Mouse (Mus musculus): Measurements from ENCODE around the gene Cacnb4. TPM values are rescaled to one million over a fixed set of nuclear protein-coding genes. Genes with fewer than 3 reads are reported as not detected.

The Cacnb4 gene
- polyA plus RNA-seq (2012; ENCODE audit: low replicate concordance), result not detected in 2 replicates

DNA sequence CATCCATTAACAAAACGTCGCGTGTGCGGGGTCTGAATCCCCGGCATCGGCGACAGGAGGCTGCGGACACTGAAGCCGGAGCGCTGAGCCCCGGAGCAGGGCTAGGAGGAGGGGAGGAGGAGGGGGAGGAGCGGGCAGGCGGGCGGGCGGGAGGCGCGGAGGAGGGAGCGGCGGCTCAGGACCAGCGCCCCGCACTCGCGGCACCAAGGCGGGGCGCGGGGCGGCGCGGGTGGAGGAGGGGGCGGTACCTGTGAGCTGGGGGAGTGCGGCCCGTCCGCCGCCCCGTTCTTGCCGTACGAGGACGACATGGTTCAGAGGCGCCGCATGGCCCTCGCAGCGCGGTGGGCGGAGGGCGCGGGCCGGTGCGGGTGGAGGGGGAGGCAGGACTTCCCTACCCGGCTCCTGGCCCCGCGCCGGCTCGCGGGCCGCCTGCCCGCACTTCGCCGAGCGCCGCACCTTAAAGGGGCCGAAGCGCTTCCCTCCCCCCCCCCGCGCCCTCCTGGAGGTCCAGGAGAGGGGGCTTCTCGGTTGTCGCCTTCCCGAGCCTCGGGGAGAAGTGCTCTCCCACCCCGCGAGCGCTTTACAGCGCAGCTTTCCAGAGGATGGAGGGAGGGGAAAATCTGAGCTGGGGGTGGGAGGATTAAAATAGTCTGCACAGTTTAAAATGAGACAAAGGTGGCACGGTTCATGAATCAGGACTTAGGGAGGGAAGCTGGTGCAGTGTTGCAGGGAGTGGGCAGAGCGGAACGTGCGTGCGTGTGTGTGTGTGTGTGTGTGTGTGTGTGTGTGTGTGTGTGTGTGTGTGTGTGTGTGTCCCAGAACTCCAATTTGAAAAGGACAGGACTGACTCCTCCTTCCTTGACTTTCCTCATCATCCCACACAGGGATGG, at the start of gene Cacnb4:
Cacnb4 (minus strand) TSS at position 809 of the 890 bp plus-strand sequence.

DNA sequence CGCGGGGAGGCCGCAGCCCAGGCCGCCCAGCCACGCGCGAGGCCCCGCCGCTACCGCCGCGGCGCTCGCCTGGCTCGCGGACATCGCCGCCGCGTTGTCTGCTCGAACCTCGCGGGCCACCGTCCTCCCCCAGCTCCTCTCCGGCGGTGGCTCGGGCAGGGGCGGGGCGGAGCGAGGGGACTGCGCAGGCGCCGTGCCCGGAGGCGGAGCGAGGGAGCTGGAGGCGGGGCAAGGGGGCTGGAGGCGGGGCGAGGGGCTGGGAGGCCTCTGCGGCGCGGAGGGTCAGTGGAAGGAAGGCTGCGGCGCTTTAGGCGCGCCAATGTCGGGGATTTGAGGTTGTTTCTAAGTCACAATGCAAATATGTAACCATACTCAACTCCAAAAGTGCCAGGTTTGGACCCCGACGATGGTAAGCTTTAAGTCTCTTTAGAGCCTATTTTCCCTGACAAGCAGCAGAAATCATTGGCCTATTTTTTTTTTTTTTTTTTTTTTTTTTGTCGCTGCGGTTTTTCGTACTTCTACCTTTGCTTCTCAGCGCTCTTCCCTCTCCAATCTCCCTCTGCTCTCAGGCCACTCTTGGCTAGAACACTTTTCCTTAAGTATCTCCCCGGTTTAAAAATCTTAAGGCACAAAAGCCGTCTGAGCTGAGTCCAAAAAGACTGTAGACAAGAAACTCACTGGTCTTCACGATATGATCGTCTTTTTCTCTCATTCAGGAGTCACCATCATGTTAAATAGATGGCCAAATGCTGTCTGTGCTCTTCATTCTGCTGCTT, 251.7 kb downstream of the Cacnb4 start, which contains the start of gene Arl5a:
Arl5a (minus strand) TSS at position 155 of the 776 bp plus-strand sequence.

DNA sequence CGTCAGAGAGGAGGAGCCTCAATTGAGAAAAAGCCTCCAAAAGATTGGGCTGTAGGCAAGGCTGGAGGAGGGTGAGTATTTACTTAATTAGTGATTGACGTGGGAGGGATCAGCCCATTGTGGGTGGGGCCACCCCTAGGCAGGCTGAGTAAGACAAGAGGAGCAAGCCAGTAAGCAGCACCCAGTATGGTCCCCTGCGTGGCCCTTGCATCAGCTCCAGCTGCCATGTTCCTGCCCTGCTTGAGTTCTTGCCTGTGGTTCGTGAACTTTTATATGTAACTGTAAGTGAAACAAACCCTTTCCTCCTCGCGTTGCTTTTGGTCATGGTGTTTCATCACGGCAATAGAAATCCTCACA, 298.2 kb downstream of the Cacnb4 start, which contains the start of gene Neb:
Neb (minus strand) TSS at position 27 of the 357 bp plus-strand sequence.

Other genes with a start within 250 kb of the Cacnb4 start
- gene Stam2, start 65.5 kb upstream of the Cacnb4 start, polyA plus RNA-seq (2012; ENCODE audit: low replicate concordance), result 2.0 and 2.9 TPM in 2 replicates
- 1.6 and 2.1 TPM in 2 replicates for gene Fmnl2, start 181.0 kb upstream of the Cacnb4 start, polyA plus RNA-seq (2012; ENCODE audit: low replicate concordance)

All from leukemia stem cell, adult 10-12 weeks (primary cell).